Mouse (Mus musculus) brain, embryonic 18.5 days (tissue): ENCODE data around the gene Ndc1.
"Not testable (repeated sequence)": the region's sequence is repeated elsewhere in the genome, so short reads cannot be mapped to it uniquely, and the experiment has no call there.

Experiments used
- DNase-seq: peaks from one replicate; pipeline ENCODE4 v3.0.0-alpha.2; 2012; ENCODE audit warnings: low read depth, low spot score

The Ndc1 gene

DNA sequence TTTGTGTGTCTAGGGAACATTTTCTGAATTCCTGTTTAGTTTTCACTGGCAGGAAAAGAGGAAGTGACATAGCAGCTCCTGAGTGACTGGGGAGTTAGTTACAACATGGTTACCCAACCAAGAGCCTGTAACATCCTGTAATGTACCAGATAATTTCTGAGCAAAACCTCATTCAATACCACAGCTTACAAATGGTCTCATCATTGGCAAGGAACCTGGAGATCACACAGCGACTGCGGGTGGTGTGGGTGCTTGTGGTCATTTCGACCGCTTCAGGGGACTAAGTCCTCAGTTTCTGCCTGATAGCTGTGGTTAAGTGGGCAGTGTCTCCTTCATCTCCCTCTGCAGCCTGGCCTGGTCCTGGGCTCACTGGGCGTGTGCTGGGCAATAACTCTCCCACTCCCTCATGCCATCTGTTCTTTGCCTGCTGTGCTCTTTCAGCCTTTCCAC is 3.4 kb upstream of the Ndc1 start:
- DNase-seq = no peak

DNA sequence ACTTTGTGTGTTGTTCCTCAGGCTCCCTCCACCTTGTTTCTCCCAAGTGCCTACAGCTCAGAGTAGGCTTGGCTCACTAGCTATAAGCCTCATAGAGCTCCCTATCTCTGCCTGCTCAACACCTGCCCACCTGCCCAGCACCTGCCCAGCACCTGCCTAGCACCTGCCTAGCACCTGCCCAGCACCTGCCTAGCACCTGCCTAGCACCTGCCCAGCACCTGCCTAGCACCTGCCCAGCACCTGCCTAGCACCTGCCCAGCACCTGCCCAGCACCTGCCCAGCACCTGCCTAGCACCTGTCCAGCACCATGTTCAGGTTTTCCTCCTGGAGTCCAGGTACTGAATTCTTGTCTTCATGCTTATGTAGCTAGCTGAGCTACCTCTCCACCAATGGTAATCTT is 1.2 kb upstream of the Ndc1 start:
- not testable (repeated sequence) for DNase-seq

DNA sequence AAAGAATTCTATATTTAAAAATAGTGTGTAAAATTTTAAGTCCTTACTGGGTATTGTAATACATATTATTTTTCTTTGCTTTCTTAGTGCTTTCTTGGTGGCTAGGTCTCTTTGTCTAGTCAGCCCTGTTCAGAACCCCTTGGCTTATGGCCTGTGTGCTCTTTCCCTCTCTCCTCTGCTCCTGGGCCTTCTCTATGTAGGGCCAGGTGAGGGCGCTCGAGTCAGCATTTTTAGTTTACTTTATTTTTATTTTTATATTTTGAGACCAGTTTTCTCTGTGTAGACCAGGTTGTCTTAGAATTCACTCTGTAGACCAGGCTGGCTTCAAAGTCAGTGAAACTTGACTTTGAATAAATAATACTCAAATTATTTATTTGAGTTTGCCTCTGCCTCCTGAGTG is 4.7 kb downstream of the Ndc1 start:
- DNase-seq = no peak

DNA sequence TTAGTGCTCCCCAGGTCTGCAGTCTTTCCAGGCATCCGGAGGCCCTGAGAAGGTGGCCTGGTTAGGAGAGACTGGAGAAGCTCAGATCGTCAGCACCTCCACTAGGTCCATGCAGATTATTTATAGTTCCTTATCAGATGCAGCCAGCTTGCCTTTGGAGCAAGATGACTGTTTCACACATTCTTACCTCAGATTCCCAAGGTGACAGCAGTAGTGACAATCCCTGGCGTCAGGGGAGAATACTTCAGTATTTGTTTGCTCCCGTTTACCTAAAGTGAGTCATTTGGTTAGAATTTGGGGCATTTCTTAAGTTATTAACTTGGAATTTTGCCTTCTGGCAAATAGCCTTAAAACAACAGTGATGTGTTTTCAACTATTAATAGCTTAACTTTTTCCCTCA is 7.1 kb downstream of the Ndc1 start:
- DNase-seq = no peak

DNA sequence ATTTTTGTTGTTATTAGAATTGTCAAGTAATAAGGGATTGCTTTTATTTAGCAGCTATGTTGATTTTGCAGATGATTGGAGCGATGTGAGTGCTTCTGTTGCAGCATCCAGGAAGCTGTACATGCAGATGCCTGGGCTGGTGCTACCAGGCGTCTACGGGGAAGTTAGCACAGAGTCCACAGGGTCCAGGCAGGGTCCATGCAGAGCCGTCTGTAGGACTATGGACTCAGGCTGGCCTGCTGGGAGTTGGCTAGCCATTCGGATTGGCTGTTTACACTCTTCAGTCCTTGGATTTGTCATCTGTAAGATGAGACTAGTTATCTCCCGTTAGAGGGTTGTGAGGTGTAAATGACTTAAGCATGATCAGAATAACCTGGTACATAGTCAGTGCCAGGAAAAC is 11.4 kb downstream of the Ndc1 start:
- DNase-seq = no peak

DNA sequence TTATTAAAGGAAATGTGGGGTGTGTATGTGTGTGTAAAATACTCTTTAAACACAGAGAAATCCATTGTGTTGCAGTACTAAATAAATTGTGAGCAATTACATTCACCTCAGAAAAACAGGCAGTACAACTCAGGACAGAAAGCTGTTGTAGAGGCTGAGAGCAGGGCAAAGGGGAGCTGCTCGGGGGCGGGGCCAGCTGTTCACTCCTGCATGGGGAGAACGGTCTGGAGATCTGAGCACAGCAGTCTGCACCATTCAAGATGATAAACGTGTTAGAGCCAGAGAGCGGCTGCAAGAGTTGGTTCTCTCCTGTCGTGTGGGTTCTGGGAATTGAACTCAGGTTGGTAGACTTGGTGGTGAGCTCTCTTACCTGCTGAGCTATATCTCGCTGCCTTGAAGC is 13.3 kb downstream of the Ndc1 start:
- DNase-seq = no peak

DNA sequence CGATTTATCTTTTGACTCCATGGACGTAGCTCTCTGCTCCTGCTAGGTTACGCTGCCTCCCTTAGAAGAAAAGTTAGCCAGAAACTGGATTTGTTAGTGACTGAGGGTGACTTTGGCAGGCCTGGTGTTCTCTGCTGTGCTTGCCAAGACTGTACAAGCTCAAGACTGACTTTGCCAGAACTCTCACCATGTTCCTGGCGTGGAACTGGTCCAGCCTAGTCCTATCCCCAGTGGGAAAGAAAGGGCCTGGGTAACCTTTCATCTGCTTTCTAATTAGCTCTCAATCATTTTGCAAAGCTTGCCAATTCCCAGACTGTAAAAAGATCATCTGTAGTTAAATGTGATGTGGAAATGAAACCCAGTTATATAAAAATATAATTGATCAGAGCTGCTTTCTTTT is 19.5 kb downstream of the Ndc1 start:
- DNase-seq = peak; percentile 14

DNA sequence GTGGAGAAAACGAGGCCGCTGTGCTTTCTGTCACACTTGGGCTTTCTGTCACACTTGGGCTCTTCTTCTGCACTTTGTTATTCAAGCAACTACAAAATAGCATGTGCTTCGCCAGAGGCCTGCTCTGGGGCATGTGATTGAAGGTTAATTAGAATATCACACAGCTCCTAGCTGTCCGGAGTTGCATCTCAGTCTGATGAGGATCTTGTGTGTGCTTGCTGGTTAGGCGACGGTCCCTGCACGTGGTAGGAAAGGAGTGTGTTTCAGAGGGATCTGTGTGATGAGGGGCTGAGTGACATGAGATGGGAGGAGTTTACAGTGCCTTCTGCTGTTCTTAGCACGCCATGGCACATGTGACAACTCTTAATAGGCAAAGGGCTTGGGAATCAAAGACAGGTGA is 19.9 kb downstream of the Ndc1 start:
- no peak for DNase-seq

DNA sequence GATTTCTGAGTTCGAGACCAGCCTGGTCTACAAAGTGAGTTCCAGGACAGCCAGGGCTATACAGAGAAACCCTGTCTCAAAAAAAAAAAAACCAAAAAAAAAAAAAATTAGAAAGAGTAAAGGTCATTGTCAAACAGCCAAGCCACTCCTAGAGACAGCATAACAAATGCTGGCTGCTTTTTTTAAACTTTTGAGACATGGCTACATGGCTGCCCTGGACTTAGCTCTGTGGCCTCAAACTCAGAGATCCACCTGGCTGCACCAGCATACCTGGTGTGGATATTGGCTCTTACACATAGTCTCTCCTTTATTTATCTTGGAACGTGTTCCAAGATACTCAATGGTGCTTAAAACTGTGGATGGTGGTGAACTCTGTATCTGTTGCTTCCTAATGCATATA is 20.7 kb downstream of the Ndc1 start:
- no peak for DNase-seq

DNA sequence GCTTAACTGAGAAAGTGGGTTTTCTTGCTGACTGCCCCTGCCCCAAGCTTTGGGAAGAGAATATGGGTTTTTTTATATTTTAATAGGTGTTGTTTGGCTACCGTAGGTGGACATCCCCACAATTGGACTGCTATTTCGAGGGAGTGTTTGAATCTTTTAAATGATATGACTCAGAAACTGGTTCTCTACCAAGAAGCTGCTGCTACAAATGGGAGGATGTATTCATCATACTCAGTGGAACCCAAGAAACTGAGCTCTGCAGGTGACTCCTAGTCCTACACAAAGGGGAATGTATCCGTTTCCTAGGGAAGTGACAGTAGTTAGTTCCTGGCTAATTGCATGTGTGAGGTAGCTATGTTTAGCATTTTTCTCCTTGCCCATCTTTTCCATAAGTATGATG is 21.8 kb downstream of the Ndc1 start:
- no peak for DNase-seq

DNA sequence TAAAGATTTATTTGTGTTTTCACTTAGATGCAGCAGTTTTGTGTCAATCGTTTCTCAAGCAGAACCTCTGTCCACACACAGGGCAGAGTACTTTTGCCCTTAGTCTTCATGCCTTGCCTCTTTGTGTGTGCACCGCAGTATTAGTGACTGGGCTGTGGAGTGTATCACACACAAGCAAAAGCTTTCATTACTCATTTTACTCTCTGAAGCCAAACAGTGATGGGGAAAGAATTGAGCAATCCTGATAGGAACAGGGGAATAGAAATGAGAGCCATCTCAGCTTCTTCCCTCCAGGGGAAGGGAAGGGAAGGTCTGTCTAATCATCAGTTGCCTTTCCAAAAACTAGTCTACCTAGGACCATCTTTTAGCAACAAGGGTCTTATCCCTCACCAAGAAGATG is 26.2 kb downstream of the Ndc1 start:
- no peak for DNase-seq

DNA sequence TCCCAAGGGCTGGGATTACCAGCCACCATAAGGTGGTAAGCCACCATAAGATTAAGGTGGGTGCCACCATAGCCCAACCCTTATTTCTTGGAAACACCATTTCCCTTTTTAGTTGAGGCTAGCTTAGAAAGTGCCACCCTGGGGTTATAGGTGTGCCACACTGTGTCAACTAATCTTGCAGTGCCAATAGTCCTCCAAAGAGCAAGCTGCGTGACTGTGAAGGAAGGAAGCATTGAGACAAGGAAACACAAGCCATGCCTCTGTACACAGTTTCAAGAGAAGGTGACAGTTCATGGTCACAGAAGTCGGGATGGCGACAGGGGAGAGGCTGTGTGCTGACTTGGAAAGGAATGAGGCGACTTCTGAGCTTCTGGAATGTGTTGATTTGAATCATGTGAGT is 52.6 kb downstream of the Ndc1 start:
- no peak for DNase-seq

DNA sequence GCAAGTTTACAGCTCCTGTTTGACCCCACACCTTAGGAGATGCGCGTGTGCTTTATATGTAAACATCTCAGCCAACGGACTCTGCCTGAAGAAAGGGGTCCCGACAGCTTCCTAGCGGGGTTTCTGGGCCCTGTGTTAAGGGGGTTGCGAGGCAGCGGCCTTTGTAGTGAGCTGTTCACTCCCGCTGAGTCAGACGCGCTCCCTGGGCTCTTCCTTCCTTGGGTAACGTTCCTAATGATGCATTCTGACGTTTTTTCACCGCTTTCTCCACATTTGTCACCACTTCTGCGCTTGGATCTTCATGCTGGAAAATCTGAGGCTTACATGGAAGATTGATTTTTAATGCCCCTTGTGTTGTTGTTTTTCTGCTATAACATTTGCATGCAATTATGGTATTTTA is 54.1 kb downstream of the Ndc1 start:
- no peak for DNase-seq

DNA sequence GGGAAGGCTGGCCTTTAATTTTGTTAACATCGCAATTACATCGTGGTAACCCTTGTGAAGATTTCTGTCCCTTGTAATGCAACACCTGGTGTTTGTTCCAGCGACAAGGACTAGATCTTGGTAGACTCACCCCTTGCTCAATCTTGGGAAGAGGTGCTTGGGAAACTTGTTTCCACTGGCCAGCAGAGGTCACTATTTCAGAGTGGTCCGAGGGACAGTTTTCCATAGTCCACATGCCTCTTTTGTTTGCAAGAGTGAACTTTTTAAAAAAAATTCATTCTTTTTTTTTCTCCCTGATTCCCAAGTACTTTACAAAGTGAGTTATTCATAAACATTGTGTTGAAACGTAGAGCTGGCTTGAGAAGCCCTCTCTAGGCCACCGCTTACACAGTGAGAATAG is 54.6 kb downstream of the Ndc1 start:
- no peak for DNase-seq

DNA sequence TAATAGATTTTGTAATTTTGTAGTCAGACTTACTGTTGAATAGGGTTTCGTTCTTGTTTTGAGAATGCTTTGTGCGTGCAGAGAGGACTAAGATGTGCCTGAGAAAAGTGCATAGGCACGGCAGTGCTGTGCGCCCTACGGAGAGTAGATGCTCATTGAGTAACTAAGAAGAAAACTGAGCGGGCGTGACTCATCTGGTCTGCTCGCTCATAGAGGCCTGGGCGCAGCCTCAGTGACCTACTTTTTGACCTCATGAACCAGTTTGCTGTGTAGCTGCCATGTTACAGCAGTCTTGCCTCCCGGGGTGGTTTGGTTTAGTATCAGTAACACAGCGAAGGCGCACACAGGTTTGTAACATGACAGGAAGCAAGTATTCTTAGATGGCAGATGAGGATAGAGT is 58.0 kb downstream of the Ndc1 start:
- DNase-seq = no peak

DNA sequence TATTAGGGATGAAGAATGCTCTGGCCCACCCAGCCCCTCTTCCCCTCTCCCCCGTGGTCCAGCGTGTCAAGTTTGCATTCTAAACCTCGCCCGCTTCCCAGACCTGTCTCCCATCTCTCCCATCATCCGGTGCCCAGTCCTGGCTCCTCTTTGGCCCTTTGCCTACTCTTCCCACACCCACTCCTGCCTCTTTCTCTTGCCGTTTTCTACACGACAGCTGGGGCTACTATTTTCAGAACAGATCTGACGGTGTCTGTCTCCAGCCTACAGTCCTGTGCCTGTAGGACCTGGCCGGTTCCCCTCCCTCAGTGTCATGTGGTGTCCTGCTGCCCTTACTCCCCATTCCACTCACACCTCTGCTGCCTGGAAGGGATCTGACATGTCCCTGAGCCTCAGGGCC is 59.0 kb downstream of the Ndc1 start:
- DNase-seq = no peak

DNA sequence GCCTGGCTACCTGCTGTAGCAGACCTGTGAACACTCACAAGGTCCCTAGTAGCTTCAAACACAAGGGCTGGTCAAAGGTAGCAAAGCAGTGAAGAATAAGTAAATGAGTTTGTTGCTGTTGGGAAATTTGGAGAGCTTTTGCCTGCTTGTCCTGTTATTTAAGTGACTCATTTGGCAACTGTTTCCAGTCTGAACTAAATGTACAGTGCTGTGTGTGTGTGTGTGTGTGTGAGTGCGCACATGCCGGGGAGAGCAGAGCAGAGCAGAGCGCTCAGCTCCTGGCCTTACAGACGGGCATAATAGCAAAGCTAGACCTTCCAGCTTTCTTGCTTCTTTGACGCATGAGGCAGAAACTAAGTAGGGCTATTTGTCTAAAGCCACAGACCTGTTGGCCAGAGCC is 65.1 kb downstream of the Ndc1 start:
- DNase-seq = no peak

DNA sequence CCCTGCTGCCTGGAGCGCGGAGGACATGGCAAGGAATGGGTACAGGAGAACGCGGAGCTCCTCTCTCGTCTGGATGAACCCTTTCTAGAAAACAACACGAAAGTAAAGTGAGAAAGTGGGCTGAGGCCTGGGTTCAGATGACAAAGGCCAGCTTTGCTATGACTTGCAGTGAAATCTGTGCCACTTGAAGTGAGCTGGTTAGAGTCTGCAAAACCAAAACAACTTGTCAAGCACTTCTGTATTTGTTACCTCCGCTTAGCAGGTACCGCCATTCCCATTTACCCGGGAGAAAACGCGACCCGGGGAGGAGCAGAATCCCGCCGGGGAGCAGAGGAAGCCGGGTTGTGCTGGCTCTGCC is 66.4 kb downstream of the Ndc1 start:
- DNase-seq = no peak

DNA sequence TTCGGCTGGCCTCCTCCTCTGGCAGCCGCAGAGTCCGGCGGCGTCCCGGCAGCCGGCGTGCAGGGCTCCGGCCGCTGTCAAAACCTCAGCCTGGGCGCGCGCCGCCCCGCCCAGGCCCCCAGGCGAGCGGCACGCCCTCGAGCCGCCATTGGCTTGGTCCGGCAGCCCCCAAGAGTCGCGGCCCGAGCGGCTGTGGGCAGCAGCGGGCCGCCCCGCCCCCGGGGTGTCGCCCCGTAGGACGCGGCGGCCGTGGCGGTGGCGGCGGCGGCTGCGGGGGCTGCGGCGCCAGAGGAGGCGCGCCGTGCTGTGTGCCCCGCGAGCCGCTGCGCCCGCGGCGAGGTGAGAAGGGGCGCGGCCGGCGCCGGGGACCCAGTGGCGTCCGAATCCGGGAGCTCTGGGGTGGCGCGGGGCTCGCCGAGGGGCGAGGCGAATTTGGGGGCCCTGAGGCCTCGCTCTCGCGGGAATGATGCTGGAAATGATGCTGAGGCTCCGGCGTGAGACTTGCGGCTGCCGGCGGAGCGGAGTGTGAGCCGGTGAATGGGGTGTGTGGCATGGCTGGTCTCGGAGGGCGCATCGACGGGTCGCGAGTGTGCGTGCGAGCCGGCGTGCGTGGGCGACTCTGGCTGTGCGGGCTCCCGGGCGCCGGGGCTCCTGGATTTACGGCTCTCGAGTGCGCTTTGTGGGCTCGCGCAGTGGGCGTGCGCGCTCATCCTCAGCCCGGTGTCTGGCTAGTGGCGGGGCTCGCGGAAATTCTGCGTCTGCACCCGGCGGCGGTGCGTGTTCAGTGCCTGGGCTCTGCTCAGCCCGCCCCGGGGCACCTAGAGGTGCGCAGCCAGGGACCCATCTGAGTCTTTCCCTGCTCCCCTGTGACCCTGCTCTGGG is 67.0 kb downstream of the Ndc1 start, which contains the start of gene Glis1:
Gene Glis1, plus strand, starts transcription at position 236 of the 882 bp plus-strand sequence.
- DNase-seq = no peak

DNA sequence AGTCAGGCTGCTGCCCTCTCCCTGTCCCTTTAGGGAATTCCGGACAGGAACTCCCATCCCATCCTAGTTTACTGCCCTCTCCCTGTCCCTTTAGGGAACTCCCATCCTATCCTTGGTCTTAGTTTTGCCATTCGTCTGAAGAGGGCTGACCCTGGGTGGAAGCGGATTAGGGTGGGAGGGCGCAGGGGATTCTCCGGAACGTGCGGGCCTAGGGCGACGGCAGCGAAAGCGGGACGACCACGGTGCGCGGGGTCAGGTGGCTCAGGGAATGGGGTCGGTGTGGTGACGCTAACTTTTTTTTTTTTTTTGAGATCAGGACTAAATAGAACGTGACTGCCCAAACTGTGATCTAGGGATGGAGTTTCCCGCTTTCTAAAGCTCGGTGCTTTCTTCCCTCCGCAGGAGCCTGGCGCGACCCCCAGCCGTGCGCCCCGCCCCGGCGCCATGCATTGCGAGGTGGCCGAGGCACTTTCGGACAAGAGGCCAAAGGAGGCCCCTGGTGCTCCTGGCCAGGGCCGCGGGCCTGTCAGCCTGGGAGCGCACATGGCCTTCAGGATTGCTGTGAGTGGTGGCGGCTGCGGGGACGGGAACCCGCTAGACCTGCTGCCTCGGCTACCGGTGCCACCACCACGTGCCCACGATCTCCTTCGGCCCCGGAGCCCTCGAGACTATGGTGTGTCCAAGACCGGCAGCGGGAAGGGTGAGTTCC is 67.8 kb downstream of the Ndc1 start:
- no peak for DNase-seq

DNA sequence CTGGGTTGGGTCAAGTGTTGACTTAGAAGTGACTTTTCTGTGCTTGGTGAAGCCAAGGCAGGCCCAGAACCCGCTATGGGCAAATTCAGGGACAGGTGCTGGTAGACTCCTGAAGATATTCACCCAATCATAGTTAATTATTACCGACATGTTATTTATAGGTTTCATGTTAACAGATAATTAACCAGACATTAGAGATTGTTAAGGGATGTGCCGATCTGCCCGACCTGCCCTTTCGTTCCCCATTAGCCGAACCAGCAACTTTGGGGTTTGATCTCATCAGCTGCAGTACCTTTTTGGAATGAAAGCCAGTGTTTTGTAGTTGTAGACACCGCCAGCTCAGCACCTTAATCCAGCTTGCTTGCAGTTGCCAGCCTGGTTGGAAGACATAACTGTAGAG is 68.9 kb downstream of the Ndc1 start:
- DNase-seq = no peak

DNA sequence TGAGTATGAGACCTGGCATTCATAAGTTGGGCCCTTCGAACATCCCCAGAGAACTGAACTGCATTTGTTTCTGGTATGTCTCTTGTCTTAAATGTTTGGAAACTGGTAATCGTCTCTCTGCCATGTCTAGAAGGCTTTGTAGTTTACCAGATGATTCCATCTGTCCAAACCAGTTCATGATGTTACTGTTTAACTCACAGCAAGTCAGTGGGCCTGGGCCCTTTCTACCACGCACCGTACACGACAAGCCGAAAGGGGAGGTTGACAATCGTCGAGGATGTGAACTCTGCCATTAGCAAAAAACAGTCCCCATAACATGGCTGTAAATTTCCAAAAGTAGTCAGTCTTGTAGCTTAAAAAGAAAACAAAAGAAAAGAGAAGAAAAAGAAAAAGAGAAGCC is 71.2 kb downstream of the Ndc1 start:
- no peak for DNase-seq

DNA sequence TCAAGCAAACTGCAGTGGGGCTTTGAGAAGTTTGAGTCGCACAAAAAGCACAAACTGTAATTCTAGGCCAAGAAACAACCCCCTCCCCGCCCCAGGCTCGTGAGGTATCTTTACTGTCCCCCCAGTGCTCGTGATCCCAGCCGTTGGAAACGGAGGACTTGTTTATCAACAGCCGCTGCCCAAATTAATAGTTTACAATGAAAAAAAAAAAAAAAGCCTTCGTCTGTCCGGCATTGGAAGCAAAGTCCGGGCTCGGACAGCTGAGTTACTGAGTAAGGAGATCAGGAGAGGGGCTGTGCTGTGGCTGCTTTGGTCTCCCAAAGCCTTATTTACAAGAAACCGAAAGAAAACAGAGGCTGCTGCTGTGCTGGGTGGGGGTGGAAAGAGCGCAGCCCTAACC is 72.7 kb downstream of the Ndc1 start:
- no peak for DNase-seq
